Mouse (Mus musculus) hindbrain, embryonic 16.5 days (tissue): ENCODE data around the gene Gm853. TPM values are rescaled to one million over a fixed set of nuclear protein-coding genes. Genes with fewer than 3 reads are reported as not detected.

ENCODE experiments used
- ATAC-seq: fragments of 200-750 bp; cut with Nextera tagmentation; 2 replicates; pipeline ENCODE4 v1.8.0; 2017; ENCODE audit warnings: moderate TSS enrichment, moderate library complexity
- H3K27ac ChIP-seq: fragments of 300-500 bp; sonication (generic); 2 replicates; pipeline ENCODE4 v1.5.1; 2014; ENCODE audit warnings: low read depth, mild to moderate bottlenecking, control low read depth, low read length, moderate library complexity
- H3K27me3 ChIP-seq: fragments of 300-500 bp; sonication (generic); replicated peaks from 2 replicates; pipeline ENCODE4 v1.6.1; 2014; ENCODE audit warnings: low read length; ENCODE audit not compliant: control insufficient read depth, insufficient read depth
- H3K36me3 ChIP-seq: fragments of 300-500 bp; sonication (generic); 2 replicates; pipeline ENCODE4 v1.6.1; 2014; ENCODE audit warnings: mild to moderate bottlenecking, low read length, moderate library complexity, mixed read lengths; ENCODE audit not compliant: control insufficient read depth, insufficient read depth
- H3K4me1 ChIP-seq: fragments of 300-500 bp; sonication (generic); 2 replicates; pipeline ENCODE4 v1.6.1; 2014; ENCODE audit warnings: low read depth, low read length; ENCODE audit not compliant: control insufficient read depth, insufficient read depth
- H3K4me2 ChIP-seq: fragments of 300-500 bp; sonication (generic); 2 replicates; pipeline ENCODE4 v1.6.1; 2014; ENCODE audit warnings: mild to moderate bottlenecking, low read length, control low read depth, moderate library complexity
- H3K4me3 ChIP-seq: fragments of 300-500 bp; sonication (generic); 2 replicates; pipeline ENCODE4 v1.5.1; 2014; ENCODE audit warnings: mild to moderate bottlenecking, low read length, control low read depth, moderate library complexity
- H3K9ac ChIP-seq: fragments of 300-500 bp; sonication (generic); 2 replicates; pipeline ENCODE4 v1.6.1; 2014; ENCODE audit warnings: low read depth, mild to moderate bottlenecking, control low read depth, low read length, moderate library complexity
- H3K9me3 ChIP-seq: fragments of 300-500 bp; sonication (generic); 2 replicates; pipeline ENCODE4 v1.6.1; 2014; ENCODE audit warnings: mild to moderate bottlenecking, low read length, moderate library complexity; ENCODE audit not compliant: control insufficient read depth
- WGBS: fragments of 180-500 bp; shearing (Covaris S2); extraction: QIAGEN DNeasy Blood & Tissue Kit; methylation state at CpG from one replicate; pipeline ENCODE4 v1.1.7; 2014; 5-methylcytosine and 5-hydroxymethylcytosine counted together
- polyA plus RNA-seq: library from polyadenylated mRNA; unstranded; fragments of >200 nt; fragmentation: Nextera tagmentation; extraction: Ambion mirVana; gene quantifications from 2 replicates; pipeline ENCODE4 v1.2.1, GENCODE M21; 2015

Gene Gm853
- polyA plus RNA-seq, 1 experiment from 2014 or later: 1.4 TPM

GRCm38 (mm10) chr4:130198694-130199670, 23.2 kb downstream of the Gm853 start:
- Histone ChIP-seq H3K4me3 (peak overlapping the region; percentile 36), H3K27ac (no peak overlapping the region), H3K9ac (peak overlapping the region; percentile 50), H3K27me3 (no peaks in the 10 kb centered on the region), H3K4me2 (peak overlapping the region; percentile 59), H3K36me3 (no peaks in the 10 kb centered on the region), H3K4me1 (no peaks in the 10 kb centered on the region), H3K9me3 (no peaks in the 10 kb centered on the region)
- ATAC-seq: peak; percentile 86
- 18% methylated on average over 35 of the region's 35 CpGs for WGBS

GRCm38 (mm10) chr4:130196542-130196941, 25.7 kb downstream of the Gm853 start:
- Histone ChIP-seq H3K36me3 (no peaks in the 10 kb centered on the region), H3K27me3 (no peaks in the 10 kb centered on the region), H3K27ac (no peak overlapping the region), H3K9ac (no peak overlapping the region), H3K4me3 (no peak overlapping the region), H3K4me2 (no peak overlapping the region), H3K9me3 (no peaks in the 10 kb centered on the region), H3K4me1 (no peaks in the 10 kb centered on the region)
- WGBS: 79% methylated on average over 8 of the region's 8 CpGs
- ATAC-seq: no peak

GRCm38 (mm10) chr4:130195924-130196323, 26.3 kb downstream of the Gm853 start:
- H3K27ac ChIP-seq: no peak overlapping the region
- H3K27me3 ChIP-seq: no peaks in the 10 kb centered on the region
- no peak for ATAC-seq
- no peaks in the 10 kb centered on the region for H3K9me3 ChIP-seq
- no peak overlapping the region for H3K4me3 ChIP-seq
- H3K9ac ChIP-seq: no peak overlapping the region
- 71% methylated on average over 13 of the region's 13 CpGs for WGBS
- H3K4me1 ChIP-seq: no peaks in the 10 kb centered on the region
- H3K4me2 ChIP-seq: no peak overlapping the region
- H3K36me3 ChIP-seq: no peaks in the 10 kb centered on the region

- H3K4me3 ChIP-seq: no peak overlapping the region
- no peak overlapping the region for H3K9ac ChIP-seq
- no peak for ATAC-seq
- 50% methylated on average over 9 of the region's 9 CpGs for WGBS
- H3K4me2 ChIP-seq: no peak overlapping the region
- H3K36me3 ChIP-seq: no peaks in the 10 kb centered on the region
- H3K4me1 ChIP-seq: no peaks in the 10 kb centered on the region
- no peak overlapping the region for H3K27ac ChIP-seq
- H3K9me3 ChIP-seq: no peaks in the 10 kb centered on the region
- H3K27me3 ChIP-seq: no peaks in the 10 kb centered on the region
Measured at GRCm38 (mm10) chr4:130192266-130192665, 29.9 kb downstream of the Gm853 start.

GRCm38 (mm10) chr4:130189606-130190005, 32.6 kb downstream of the Gm853 start:
- Histone ChIP-seq H3K9ac (no peak overlapping the region), H3K9me3 (no peaks in the 10 kb centered on the region), H3K27me3 (no peaks in the 10 kb centered on the region), H3K4me1 (no peaks in the 10 kb centered on the region), H3K27ac (no peak overlapping the region), H3K4me2 (no peak overlapping the region), H3K4me3 (no peak overlapping the region), H3K36me3 (no peaks in the 10 kb centered on the region)
- no peak for ATAC-seq
- WGBS: 73% methylated on average over 7 of the region's 7 CpGs

- Histone ChIP-seq H3K4me3 (no peak overlapping the region), H3K4me1 (no peaks in the 10 kb centered on the region), H3K4me2 (peak overlapping the region; percentile 39), H3K9me3 (no peaks in the 10 kb centered on the region), H3K27ac (no peak overlapping the region), H3K36me3 (no peaks in the 10 kb centered on the region), H3K27me3 (no peaks in the 10 kb centered on the region), H3K9ac (no peak overlapping the region)
- 3% methylated on average over 13 of the region's 13 CpGs for WGBS
- ATAC-seq: peak; percentile 83
Measured at GRCm38 (mm10) chr4:130188806-130189297, 33.3 kb downstream of the Gm853 start.

GRCm38 (mm10) chr4:130186891-130187290, 35.3 kb downstream of the Gm853 start:
- Histone ChIP-seq H3K27ac (no peak overlapping the region), H3K27me3 (no peaks in the 10 kb centered on the region), H3K4me1 (no peaks in the 10 kb centered on the region), H3K9ac (no peak overlapping the region), H3K36me3 (no peaks in the 10 kb centered on the region), H3K4me3 (no peak overlapping the region), H3K9me3 (no peaks in the 10 kb centered on the region), H3K4me2 (no peak overlapping the region)
- WGBS: 80% methylated on average over 12 of the region's 12 CpGs
- no peak for ATAC-seq

- Histone ChIP-seq H3K27me3 (no peaks in the 10 kb centered on the region), H3K9ac (no peak overlapping the region), H3K4me1 (no peaks in the 10 kb centered on the region), H3K9me3 (no peaks in the 10 kb centered on the region), H3K4me3 (no peak overlapping the region), H3K4me2 (no peak overlapping the region), H3K27ac (no peak overlapping the region), H3K36me3 (no peaks in the 10 kb centered on the region)
- no peak for ATAC-seq
- 75% methylated on average over 9 of the region's 9 CpGs for WGBS
Measured at GRCm38 (mm10) chr4:130186450-130186849, 35.8 kb downstream of the Gm853 start.

- Histone ChIP-seq H3K27ac (no peak overlapping the region), H3K27me3 (no peaks in the 10 kb centered on the region), H3K36me3 (no peaks in the 10 kb centered on the region), H3K4me3 (no peak overlapping the region), H3K9ac (no peak overlapping the region), H3K4me2 (no peak overlapping the region), H3K4me1 (no peaks in the 10 kb centered on the region), H3K9me3 (no peaks in the 10 kb centered on the region)
- 86% methylated on average over 5 of the region's 5 CpGs for WGBS
- no peak for ATAC-seq
Measured at GRCm38 (mm10) chr4:130183879-130184278, 38.3 kb downstream of the Gm853 start.
